Mouse (Mus musculus): ENCODE results near the gene Clca3a2. TPM values are rescaled to one million over a fixed set of nuclear protein-coding genes. Genes with fewer than 3 reads are reported as not detected.
"Not testable (repeated sequence)": the region's sequence is repeated elsewhere in the genome, so short reads cannot be mapped to it uniquely, and the experiment has no call there.

Clca3a2 gene
- polyA plus RNA-seq, 1 experiment, result 18.6 TPM

GRCm38 (mm10) chr3:144747706-144748105 lies 71.6 kb downstream of the Clca3a2 start:
- not testable (repeated sequence) for DNase-seq (ENCODE audit: low spot score)

Other genes with a start within 250 kb of the Clca3a2 start
- gene Hs2st1, start 249.3 kb downstream of the Clca3a2 start, polyA plus RNA-seq (2012; rRNA removed), result 9.8 and 11.5 TPM in 2 replicates
- 422 and 491 TPM in 2 replicates for gene Selenof, start 249.2 kb downstream of the Clca3a2 start, polyA plus RNA-seq (2012; rRNA removed)
- 27.1 and 47.8 TPM in 2 replicates for gene Sh3glb1, start 99.2 kb downstream of the Clca3a2 start, polyA plus RNA-seq (2012; rRNA removed)
- gene Clca3a1, start 58.5 kb downstream of the Clca3a2 start, polyA plus RNA-seq (2012; rRNA removed), result 25.0 and 34.0 TPM in 2 replicates
- 0.01 TPM in 1 of 2 replicates, not detected in the other for gene Clca3b, start 29.9 kb upstream of the Clca3a2 start, polyA plus RNA-seq (2012; rRNA removed)
- not detected in 2 replicates for gene Clca4b, start 113.0 kb upstream of the Clca3a2 start, polyA plus RNA-seq (2012; rRNA removed)
- gene Clca4a, start 155.6 kb upstream of the Clca3a2 start, polyA plus RNA-seq (2012; rRNA removed), result 0.13 and 0.19 TPM in 2 replicates
- gene Clca1, start 213.3 kb upstream of the Clca3a2 start, polyA plus RNA-seq (2012; rRNA removed), result 0.18 and 0.21 TPM in 2 replicates